Mouse (Mus musculus) liver, adult 2 months (tissue): ENCODE measurements around the gene Nim1k. TPM values are rescaled to one million over a fixed set of nuclear protein-coding genes. Genes with fewer than 3 reads are reported as not detected.
"Not testable (repeated sequence)": the region's sequence is repeated elsewhere in the genome, so short reads cannot be mapped to it uniquely, and the experiment has no call there.

Experiments used
- DNase-seq: peaks from one replicate; pipeline ENCODE4 v3.0.0-alpha.2; 2011; ENCODE audit warnings: low read depth, low spot score; ENCODE audit errors: extremely low read depth
- H3K27ac ChIP-seq: fragments of 200-500 bp; replicated peaks from 2 replicates; pipeline ENCODE4 v1.5.1; 2012; ENCODE audit warnings: low read depth, mild to moderate bottlenecking, control low read depth, inconsistent platforms, low read length; ENCODE audit not compliant: insufficient read depth
- H3K27me3 ChIP-seq: fragments of 200-500 bp; 2 replicates; pipeline ENCODE4 v1.6.1; 2012; ENCODE audit warnings: mild to moderate bottlenecking, moderate library complexity, low read length, inconsistent platforms; ENCODE audit not compliant: control insufficient read depth, insufficient read depth
- H3K36me3 ChIP-seq: fragments of 200-500 bp; 2 replicates; pipeline ENCODE4 v1.6.1; 2012; ENCODE audit warnings: low read length, inconsistent platforms; ENCODE audit not compliant: control insufficient read depth, insufficient read depth
- H3K4me1 ChIP-seq: fragments of 200-500 bp; 2 replicates; pipeline ENCODE4 v1.6.1; 2011; ENCODE audit warnings: low read length; ENCODE audit not compliant: control insufficient read depth, insufficient read depth
- H3K4me3 ChIP-seq: fragments of 200-500 bp; 2 replicates; pipeline ENCODE4 v1.5.1; 2011; ENCODE audit warnings: low read depth, mild to moderate bottlenecking, control low read depth, low read length, moderate library complexity; ENCODE audit not compliant: insufficient read depth
- H3K79me2 ChIP-seq: fragments of 200-500 bp; 2 replicates; pipeline ENCODE4 v1.6.1; 2012; ENCODE audit warnings: inconsistent platforms, mild to moderate bottlenecking, low read length, moderate library complexity; ENCODE audit not compliant: control insufficient read depth, insufficient read depth
- H3K9ac ChIP-seq: fragments of 200-500 bp; 2 replicates; pipeline ENCODE4 v1.6.1; 2012; ENCODE audit warnings: low read depth, mild to moderate bottlenecking, control low read depth, inconsistent platforms, low read length
- CTCF ChIP-seq: fragments of 200-500 bp; IDR thresholded peaks from 2 replicates; pipeline ENCODE4 v1.5.1; 2011; ENCODE audit warnings: low read depth, low read length, control low read depth
- POLR2A ChIP-seq: fragments of 200-500 bp; IDR thresholded peaks from 2 replicates; pipeline ENCODE4 v1.6.1; 2011; ENCODE audit warnings: low read length, control low read depth; ENCODE audit not compliant: insufficient read depth; ENCODE audit errors: extremely low read depth
- WGBS: fragments of 180-500 bp; shearing (Covaris S2); methylation state at CpG from one replicate; pipeline ENCODE4 v1.1.7; 2018; 5-methylcytosine and 5-hydroxymethylcytosine counted together
- polyA plus RNA-seq: library from polyadenylated mRNA; depleted of rRNA; stranded (reverse); fragments of >200 nt; gene quantifications from 2 replicates; pipeline ENCODE4 v1.2.3, GENCODE M21; 2012
- total RNA-seq: library from RNA; depleted of rRNA; stranded (reverse); fragments of >200 nt; gene quantifications from 2 replicates; pipeline ENCODE4 v1.2.3, GENCODE M21; 2014

Nim1k gene
- total and polyA plus RNA-seq, 2 experiments: 0.81 to 1.3 TPM

DNA sequence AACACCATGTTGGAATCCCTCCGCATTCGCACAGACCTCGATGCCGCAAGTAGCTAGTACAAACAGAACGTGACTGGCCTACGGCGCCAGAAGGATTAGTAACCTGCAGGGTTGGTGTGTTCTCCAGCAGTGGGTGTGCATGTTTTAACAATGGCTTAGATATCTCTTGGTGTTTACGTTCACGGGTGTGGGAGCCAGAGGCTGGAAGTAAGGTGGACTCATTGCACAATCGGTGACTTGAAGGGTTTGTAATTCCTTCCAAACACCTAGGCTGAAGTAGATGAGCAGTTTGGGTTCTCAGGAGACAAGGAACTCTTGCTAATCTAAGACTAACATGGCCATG, 45.4 kb downstream of the Nim1k start:
- Histone ChIP-seq H3K4me1 (peaks cover 27% of the 10 kb centered on the region), H3K27ac (no peak overlapping the region), H3K4me3 (no peak overlapping the region), H3K9ac (no peak overlapping the region), H3K79me2 (0 out of 2 replicates have a peak, but pooled peaks cover 3% of the 10 kb centered on the region), H3K36me3 (peaks cover 13% of the 10 kb centered on the region), H3K27me3 (no peaks in the 10 kb centered on the region)
- 76% methylated on average over 10 of the region's 10 CpGs for WGBS
- DNase-seq: no peak
- TF ChIP-seq POLR2A: no peak
- no peak for TF ChIP-seq CTCF

DNA sequence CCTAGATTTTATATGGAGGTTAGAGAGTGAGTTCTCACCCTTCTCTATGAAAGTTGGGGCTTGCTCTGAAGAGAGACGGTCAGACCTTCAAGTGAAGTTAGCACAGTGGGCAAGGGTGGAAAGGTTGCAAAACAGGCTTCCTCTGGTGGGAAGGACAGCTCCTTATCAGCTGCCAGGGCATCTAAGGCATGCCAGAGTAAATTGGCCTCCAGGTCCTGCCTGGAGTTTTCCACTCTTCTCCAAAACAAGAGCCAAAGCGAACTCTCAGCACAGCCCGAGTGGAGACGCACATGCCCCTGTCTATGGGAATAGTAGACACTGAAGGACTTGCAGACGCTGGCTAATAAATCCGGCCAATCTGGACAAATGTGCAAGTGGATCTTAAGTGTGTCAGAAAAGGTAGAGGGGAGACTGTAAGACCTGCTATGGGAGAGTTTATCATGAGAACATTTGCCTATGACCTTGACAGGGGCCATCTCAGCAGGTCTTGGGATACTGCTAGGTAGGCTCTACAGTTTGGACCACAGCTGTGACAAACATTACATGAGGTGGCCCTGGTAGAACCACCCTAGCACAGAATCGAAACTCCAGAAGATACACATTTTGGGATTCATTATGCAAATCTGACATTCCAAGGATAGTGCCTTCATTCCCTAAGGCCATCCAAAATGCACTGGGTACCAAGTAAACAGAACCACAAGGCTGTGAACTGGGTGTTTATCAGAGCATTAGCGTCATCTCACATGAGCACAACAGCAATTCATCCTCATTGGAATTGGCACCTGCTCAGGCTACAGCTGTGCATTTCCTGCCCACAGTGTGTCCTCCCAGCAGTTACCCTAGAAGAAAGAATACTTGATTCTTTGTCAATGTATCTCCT, 46.1 kb downstream of the Nim1k start:
- Histone ChIP-seq H3K4me1 (peaks cover 27% of the 10 kb centered on the region), H3K79me2 (0 out of 2 replicates have a peak, but pooled peaks cover 2% of the 10 kb centered on the region), H3K36me3 (peaks cover 19% of the 10 kb centered on the region), H3K4me3 (no peak overlapping the region), H3K27ac (no peak overlapping the region; the same call in 1 of the 2 replicates), H3K9ac (no peak overlapping the region), H3K27me3 (no peaks in the 10 kb centered on the region)
- DNase-seq: peak; percentile 85
- no peak for TF ChIP-seq POLR2A
- 45% methylated on average over 8 of the region's 8 CpGs for WGBS

DNA sequence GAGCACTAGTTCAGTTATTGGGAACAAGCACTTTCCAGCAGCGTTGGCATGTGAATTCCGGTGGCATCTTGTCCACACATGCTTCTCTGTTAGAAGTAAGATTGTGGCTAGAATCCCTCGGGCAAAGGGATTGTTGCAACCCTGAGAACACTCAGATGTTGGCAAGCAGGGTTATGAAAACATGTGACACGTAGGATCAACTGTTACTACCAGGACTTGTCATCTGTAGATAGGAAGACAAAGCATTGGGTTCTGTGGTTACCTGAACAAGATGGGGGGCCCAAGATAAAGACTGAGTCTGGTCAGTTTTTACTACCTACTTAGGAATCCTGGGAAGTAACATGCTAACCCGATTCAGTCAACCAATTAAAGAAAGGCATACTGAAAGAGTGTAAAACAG, 46.7 kb downstream of the Nim1k start:
- Histone ChIP-seq H3K4me1 (peaks cover 26% of the 10 kb centered on the region), H3K36me3 (peaks cover 24% of the 10 kb centered on the region), H3K4me3 (no peak overlapping the region), H3K27ac (no peak overlapping the region; the same call in 1 of the 2 replicates), H3K27me3 (no peaks in the 10 kb centered on the region), H3K79me2 (no peaks in the 10 kb centered on the region), H3K9ac (no peak overlapping the region)
- WGBS: 34% methylated on average over 5 of the region's 5 CpGs
- DNase-seq: peak; percentile 78
- TF ChIP-seq CTCF: no peak
- TF ChIP-seq POLR2A: no peak

DNA sequence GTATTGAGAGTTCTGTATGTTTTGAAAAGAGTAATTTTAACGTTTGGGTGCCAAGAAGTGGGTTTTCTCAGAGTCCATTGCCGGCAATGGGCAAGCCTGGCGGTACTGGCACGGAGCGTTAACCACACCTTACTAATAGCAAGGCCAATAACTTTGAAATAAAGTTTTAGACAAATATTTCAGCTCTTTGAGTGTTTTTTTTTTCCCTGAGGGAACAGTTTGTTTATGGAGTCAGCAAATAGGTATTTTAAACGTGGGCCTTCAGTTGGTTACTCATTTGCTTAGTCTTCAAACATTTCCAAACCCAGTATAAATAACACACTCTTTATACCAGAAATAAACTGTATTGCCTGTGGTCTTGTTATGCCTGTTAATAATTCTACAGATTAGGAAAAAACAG, 47.8 kb downstream of the Nim1k start:
- H3K79me2 ChIP-seq: no peaks in the 10 kb centered on the region
- 26% methylated on average over 6 of the region's 6 CpGs for WGBS
- peaks cover 30% of the 10 kb centered on the region for H3K36me3 ChIP-seq
- no peaks in the 10 kb centered on the region for H3K27me3 ChIP-seq
- no peak overlapping the region for H3K27ac ChIP-seq
- no peak overlapping the region for H3K9ac ChIP-seq
- no peak for TF ChIP-seq POLR2A
- TF ChIP-seq CTCF: no peak
- peak; percentile 91 for DNase-seq
- no peak overlapping the region for H3K4me3 ChIP-seq
- peaks cover 18% of the 10 kb centered on the region for H3K4me1 ChIP-seq

DNA sequence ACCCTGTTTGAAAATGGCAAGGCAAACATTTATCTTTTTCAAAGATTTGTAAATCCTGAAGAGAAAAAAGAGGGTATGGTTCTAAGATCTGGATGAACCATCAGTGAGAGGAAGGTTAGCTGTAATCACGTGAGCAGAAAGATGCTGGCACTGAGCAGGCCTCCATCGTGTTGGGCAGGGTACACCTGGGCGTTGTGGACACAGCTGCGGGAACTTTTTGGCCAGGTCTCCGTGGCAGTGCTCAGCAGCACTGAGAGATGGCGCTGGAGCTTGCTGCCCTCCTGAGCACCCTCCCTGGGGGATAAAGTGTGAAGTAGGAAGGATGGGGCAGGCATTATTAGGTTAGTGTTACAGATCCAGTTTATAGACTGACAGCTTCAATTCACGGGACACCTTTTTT, 48.7 kb downstream of the Nim1k start:
- peaks cover 11% of the 10 kb centered on the region for H3K4me1 ChIP-seq
- DNase-seq: peak; percentile 73
- no peak overlapping the region for H3K27ac ChIP-seq
- no peak overlapping the region for H3K4me3 ChIP-seq
- TF ChIP-seq CTCF (peak; percentile 42), POLR2A (no peak)
- H3K27me3 ChIP-seq: no peaks in the 10 kb centered on the region
- no peak overlapping the region for H3K9ac ChIP-seq
- WGBS: 27% methylated on average over 7 of the region's 7 CpGs
- H3K79me2 ChIP-seq: no peaks in the 10 kb centered on the region
- peaks cover 38% of the 10 kb centered on the region for H3K36me3 ChIP-seq

DNA sequence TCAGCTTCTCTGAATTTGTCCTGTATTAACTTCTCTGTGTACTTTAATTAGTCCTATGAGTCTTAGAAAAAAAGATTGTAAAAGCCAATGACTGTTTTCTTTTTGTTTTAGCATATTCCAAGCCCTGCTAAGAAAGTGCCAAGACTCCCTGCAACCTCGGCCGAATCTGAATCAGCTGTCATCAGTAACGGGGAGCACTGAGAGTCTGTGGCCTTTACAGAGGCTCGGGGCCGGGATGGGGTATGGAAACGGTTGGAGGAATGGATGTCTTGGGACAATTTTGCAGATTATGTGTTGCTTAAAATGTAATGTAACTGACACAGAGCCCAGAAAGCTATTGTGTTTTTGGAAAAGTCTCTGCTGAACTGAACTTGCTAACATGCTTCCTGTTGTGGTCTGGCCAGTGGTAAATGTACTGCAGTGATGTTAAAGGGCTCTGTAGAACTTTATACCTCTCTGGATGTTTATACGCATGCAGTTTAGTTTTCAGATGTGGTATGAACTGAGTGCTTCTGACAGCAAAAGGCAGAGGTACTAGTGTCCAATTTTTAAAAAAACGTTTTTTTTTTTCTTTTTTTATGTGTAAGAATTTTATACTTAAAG, 49.3 kb downstream of the Nim1k start:
- not testable (repeated sequence) for H3K79me2 ChIP-seq, DNase-seq, H3K27ac ChIP-seq, H3K4me3 ChIP-seq, H3K27me3 ChIP-seq, H3K9ac ChIP-seq
- 84% methylated on average over 8 of the region's 8 CpGs for WGBS
- Histone ChIP-seq H3K36me3 (peaks cover 42% of the 10 kb centered on the region), H3K4me1 (peaks cover 11% of the 10 kb centered on the region)
